Mouse (Mus musculus) urinary bladder, postnatal 25 days (tissue): ENCODE data around the gene Ppwd1.
A peak's percentile ranks its signal among the peaks of the same experiment; 100 is the strongest.
"Not testable (repeated sequence)": the region's sequence is repeated elsewhere in the genome, so short reads cannot be mapped to it uniquely, and the experiment has no call there.

Experiments
- DNase-seq: peaks from one replicate; pipeline ENCODE4 v3.0.0; 2022; ENCODE audit warnings: low spot score

Gene Ppwd1

DNA sequence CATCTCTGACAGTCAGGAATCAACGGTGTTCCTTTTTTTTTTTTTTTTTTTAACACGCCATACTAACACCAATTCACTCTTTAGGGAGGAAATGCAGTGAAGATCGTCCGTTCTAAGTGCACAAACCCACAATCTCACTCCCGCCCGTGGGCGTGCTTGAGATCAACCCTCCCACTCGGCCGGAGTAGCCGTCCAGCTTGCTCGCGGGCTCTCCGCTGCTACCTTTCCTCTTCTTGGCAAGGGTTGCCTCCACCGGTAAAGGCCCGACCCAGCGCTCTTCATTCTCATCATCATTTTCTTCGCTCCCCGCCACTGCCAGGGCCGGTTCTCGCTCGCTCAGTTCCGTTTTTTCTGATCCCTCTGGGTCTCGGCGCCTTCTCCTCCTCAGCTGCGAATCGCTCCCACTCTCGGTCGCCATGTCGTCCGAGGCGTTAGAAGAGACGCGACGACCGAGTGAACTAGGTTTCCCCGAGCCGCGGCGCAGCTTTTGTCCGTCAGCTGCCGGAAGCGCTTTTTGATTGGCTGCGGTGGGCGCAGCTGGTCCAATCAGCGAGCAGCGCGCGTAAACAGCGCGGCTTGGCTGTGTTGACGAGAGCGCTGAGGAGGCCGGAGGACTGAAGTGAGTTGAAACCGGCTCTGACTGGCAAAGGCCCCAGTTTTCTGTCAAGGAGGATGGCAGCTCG lies at the start of gene Ppwd1, which contains the start of gene Cenpk:
Gene Ppwd1 (minus strand): TSS at position 460 of the 683 bp plus-strand sequence.
Gene Cenpk (plus strand): TSS at position 228 of the 683 bp plus-strand sequence.
- DNase-seq: peak; percentile 96

- DNase-seq: no peak
Measured at GRCm38 (mm10) chr13:104258997-104259396, 30.4 kb upstream of the Ppwd1 start.

GRCm38 (mm10) chr13:104229181-104229580 lies 538 bp upstream of the Ppwd1 start:
- no peak for DNase-seq

DNA sequence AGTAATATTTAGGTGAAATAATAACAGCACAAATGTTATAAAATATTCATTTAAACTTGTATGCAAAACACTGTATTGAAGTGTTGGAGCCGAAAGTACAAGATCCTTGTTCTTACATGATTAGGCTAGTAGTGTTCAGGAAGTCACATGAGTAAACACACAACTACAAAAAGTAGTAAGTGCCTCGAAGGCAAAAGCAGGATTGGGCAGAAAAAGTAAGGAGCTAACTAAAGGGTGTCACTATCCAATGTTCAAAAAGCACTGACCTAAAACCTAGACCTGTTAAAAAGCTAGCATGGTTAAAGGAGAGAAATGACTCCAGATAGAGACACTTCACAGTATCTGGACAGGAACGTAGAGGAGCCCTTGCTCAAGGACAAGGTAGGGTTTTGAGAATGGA lies 1.2 kb downstream of the Ppwd1 start:
- DNase-seq: no peak

- no peak for DNase-seq
Measured at GRCm38 (mm10) chr13:104204313-104204712, 24.3 kb downstream of the Ppwd1 start.

DNA sequence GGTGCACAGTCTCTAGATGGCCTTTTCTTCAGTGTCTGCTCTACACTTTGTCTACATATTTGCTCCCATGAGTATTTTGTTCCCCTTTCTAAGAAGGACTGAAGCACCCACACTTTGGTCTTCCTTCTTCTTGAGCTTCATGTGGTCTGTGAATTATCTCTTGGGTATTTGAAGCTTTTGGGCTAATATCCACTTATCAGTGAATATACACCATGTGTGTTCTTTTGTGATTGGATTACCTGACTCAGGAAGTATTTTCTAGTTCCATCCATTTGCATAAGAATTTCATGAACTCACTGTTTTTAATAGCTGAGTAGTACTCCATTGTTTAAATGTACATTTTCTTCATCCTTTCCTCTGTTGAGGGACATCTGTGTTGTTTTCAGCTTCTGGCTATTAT lies 32.8 kb downstream of the Ppwd1 start:
- DNase-seq: not testable (repeated sequence)

GRCm38 (mm10) chr13:104187357-104187756 lies 41.3 kb downstream of the Ppwd1 start:
- no peak for DNase-seq

- no peak for DNase-seq
Measured at GRCm38 (mm10) chr13:104179176-104179888, 49.3 kb downstream of the Ppwd1 start.

DNA sequence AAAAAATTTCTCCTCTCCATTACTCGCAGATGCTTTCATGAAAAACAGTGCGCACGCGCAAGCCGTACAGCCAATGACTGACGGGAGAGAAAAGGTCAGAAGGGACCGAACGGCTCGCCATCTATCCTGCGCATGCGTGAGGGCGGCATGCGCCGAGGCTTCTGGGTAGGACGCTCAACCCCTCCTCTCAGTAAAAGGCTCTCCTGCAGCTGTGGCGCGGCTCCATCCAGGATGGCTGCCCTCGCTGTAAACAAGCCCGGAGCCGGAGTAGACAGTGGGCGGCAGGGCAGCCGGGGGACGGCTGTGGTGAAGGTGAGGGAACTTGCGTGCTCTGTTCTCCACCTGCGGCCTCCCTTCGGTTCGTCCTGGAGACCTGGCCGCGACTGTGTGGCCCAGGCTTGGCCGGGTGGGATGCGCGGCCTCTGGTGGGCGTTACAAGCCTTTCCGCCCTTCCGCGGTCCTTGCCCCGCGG lies 50.0 kb downstream of the Ppwd1 start, which contains the start of gene Trim23:
Gene Trim23 (plus strand): TSS at position 148 of the 472 bp plus-strand sequence.
- DNase-seq: peak; percentile 97

- DNase-seq: peak; percentile 72
Measured at GRCm38 (mm10) chr13:104177796-104178649, 50.6 kb downstream of the Ppwd1 start, which contains the start of gene Trappc13. Trappc13 (minus strand) TSS chr13:104178469.

DNA sequence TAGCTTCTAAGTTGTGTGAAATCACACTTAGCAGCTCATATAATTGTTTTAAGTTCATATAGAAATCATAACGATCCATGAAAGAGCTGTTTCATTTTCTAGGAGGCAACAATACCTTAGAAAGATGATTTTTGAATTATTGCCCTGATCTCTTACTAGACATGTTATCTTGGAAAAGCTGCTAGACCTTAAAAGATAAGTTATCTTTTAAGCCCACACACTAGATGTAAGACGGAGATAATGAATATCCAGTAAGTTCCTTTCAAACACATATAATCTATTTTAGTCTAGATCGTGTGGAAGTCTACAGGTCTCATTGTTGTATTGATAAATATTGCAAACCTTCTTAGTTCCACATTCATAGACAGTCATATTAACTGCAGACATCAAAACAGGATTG lies 51.8 kb downstream of the Ppwd1 start:
- DNase-seq: no peak

GRCm38 (mm10) chr13:104172498-104172897 lies 56.1 kb downstream of the Ppwd1 start:
- no peak for DNase-seq

GRCm38 (mm10) chr13:104171711-104172110 lies 56.9 kb downstream of the Ppwd1 start:
- DNase-seq: no peak

GRCm38 (mm10) chr13:104155686-104156085 lies 73.0 kb downstream of the Ppwd1 start:
- DNase-seq: no peak
